Mouse (Mus musculus): ENCODE data around the gene Mrpl47.
"Not testable (repeated sequence)": the region's sequence is repeated elsewhere in the genome, so short reads cannot be mapped to it uniquely, and the experiment has no call there.

- TF ChIP-seq CTCF (IDR thresholded peaks at IDR 0.05; ENCODE audit: low read depth, low read length); POLR2A (IDR thresholded peaks at IDR 0.05; ENCODE audit: insufficient read depth, low read length); EP300 (IDR thresholded peaks at IDR 0.05; ENCODE audit: insufficient read depth, low read depth, low read length): not testable (repeated sequence)
Measured at GRCm38 (mm10) chr3:32704021-32704420, 33.4 kb downstream of the Mrpl47 start.

Data from ES-Bruce4 (cell line).